Mouse (Mus musculus) C2C12 (cell line): ENCODE data around the gene Nexn.

Experiments
- CTCF ChIP-seq: IDR thresholded peaks from one replicate; pipeline ENCODE4 v1.5.1; 2011; ENCODE audit not compliant: control insufficient read depth, insufficient read depth, insufficient read length
- FOSL1 ChIP-seq: IDR thresholded peaks from one replicate; pipeline ENCODE4 v1.8.0; 2011; ENCODE audit warnings: mild to moderate bottlenecking, low read length; ENCODE audit not compliant: poor library complexity, insufficient read depth, severe bottlenecking
- MYOD1 ChIP-seq: IDR thresholded peaks from one replicate; pipeline ENCODE4 v1.6.1; 2011; ENCODE audit warnings: low read depth; ENCODE audit not compliant: control insufficient read depth, insufficient read length
- USF1 ChIP-seq: IDR thresholded peaks from one replicate; pipeline ENCODE4 v1.6.1; 2011; ENCODE audit warnings: low read depth, mild to moderate bottlenecking, control low read depth, moderate library complexity

GRCm38 (mm10) chr3:152277912-152278311 is 11.8 kb upstream of the Nexn start:
- TF ChIP-seq CTCF (no peak), USF1 (no peak), FOSL1 (no peak), MYOD1 (no peak)
